Mouse (Mus musculus): ENCODE results near the gene Pde2a. TPM values are rescaled to one million over a fixed set of nuclear protein-coding genes. Genes with fewer than 3 reads are reported as not detected.
A peak's percentile ranks its signal among the peaks of the same experiment; 100 is the strongest.

Gene Pde2a
- polyA plus RNA-seq, 1 experiment: 49.3 TPM

- no peak overlapping the region for H3ac ChIP-seq (ENCODE audit: control insufficient read depth, insufficient read length)
Observed at GRCm38 (mm10) chr7:101459305-101459813, 37.9 kb downstream of the Pde2a start.

GRCm38 (mm10) chr7:101459923-101460607 is 38.6 kb downstream of the Pde2a start:
- Histone ChIP-seq H3ac (ENCODE audit: control insufficient read depth, insufficient read length) (no peak overlapping the region), H3K4me2 (ENCODE audit: low read depth) (no peak overlapping the region), H3K79me2 (ENCODE audit: control insufficient read depth, insufficient read depth) (no peaks in the 10 kb centered on the region), H3K4me3 (no peak overlapping the region), H3K36me3 (ENCODE audit: control insufficient read depth, insufficient read depth) (no peaks in the 10 kb centered on the region), H3K27me3 (ENCODE audit: control insufficient read depth, insufficient read depth, insufficient read length) (no peaks in the 10 kb centered on the region)
- TF ChIP-seq USF1 (IDR thresholded peaks at IDR 0.05; ENCODE audit: low read depth) (no peak), MYOD1 (IDR thresholded peaks at IDR 0.05; ENCODE audit: control insufficient read depth in 1 of 3, insufficient read length in 2 of 3, low read depth in 2 of 3) (peak in 2 of 3 experiments; percentile 86 to 91), TCF3 (IDR thresholded peaks at IDR 0.05; ENCODE audit: insufficient read length, low read depth) (peak; percentile 44), REST (IDR thresholded peaks at IDR 0.05; ENCODE audit: insufficient read depth, insufficient read length) (no peak), MYOG (IDR thresholded peaks at IDR 0.05; ENCODE audit: control insufficient read depth in 1 of 3, insufficient read depth in 1 of 3, insufficient read length in 2 of 3, low read depth in 2 of 3) (peak in 1 of 3 experiments; percentile 75)

More at GRCm38 (mm10) chr7:101459305-101459813, 37.9 kb downstream of the Pde2a start:
- Histone ChIP-seq H3K4me2 (ENCODE audit: low read depth) (no peak overlapping the region), H3K36me3 (ENCODE audit: control insufficient read depth, insufficient read depth) (no peaks in the 10 kb centered on the region), H3K27me3 (ENCODE audit: control insufficient read depth, insufficient read depth, insufficient read length) (no peaks in the 10 kb centered on the region), H3K4me3 (no peak overlapping the region), H3K79me2 (ENCODE audit: control insufficient read depth, insufficient read depth) (no peaks in the 10 kb centered on the region)
- no peak for TF ChIP-seq TCF3 (IDR thresholded peaks at IDR 0.05; ENCODE audit: insufficient read length, low read depth)
- no peak for TF ChIP-seq CEBPB (IDR thresholded peaks at IDR 0.05; ENCODE audit: insufficient read depth, poor library complexity, severe bottlenecking)
- no peak for TF ChIP-seq REST (IDR thresholded peaks at IDR 0.05; ENCODE audit: insufficient read depth, insufficient read length)
- TF ChIP-seq MAX (IDR thresholded peaks at IDR 0.05; ENCODE audit: low read depth): no peak
- no peak for TF ChIP-seq POLR2A (IDR thresholded peaks at IDR 0.05; ENCODE audit: insufficient read length, low read depth)
- no peak for TF ChIP-seq SRF (IDR thresholded peaks at IDR 0.05; ENCODE audit: control insufficient read depth, insufficient read length, low read depth)
- no peak for TF ChIP-seq POLR2AphosphoS2 (IDR thresholded peaks at IDR 0.05; ENCODE audit: insufficient read length, low read depth)
- TF ChIP-seq USF1 (IDR thresholded peaks at IDR 0.05; ENCODE audit: low read depth): no peak
- TF ChIP-seq E2F4 (IDR thresholded peaks at IDR 0.05; ENCODE audit: insufficient read depth): no peak
- TF ChIP-seq TCF12 (IDR thresholded peaks at IDR 0.05; ENCODE audit: insufficient read depth, poor library complexity, severe bottlenecking): no peak

- no peak overlapping the region for H3K4me3 ChIP-seq
- peak overlapping the region; percentile 37 for H3K4me2 ChIP-seq (ENCODE audit: low read depth)
- no peaks in the 10 kb centered on the region for H3K27me3 ChIP-seq (ENCODE audit: control insufficient read depth, insufficient read depth, insufficient read length)
- H3ac ChIP-seq (ENCODE audit: control insufficient read depth, insufficient read length): no peak overlapping the region
- no peaks in the 10 kb centered on the region for H3K36me3 ChIP-seq (ENCODE audit: control insufficient read depth, insufficient read depth)
- no peak for TF ChIP-seq MAX (IDR thresholded peaks at IDR 0.05; ENCODE audit: low read depth)
- peak; percentile 50 for TF ChIP-seq TCF12 (IDR thresholded peaks at IDR 0.05; ENCODE audit: insufficient read depth, poor library complexity, severe bottlenecking)
- no peak for TF ChIP-seq CEBPB (IDR thresholded peaks at IDR 0.05; ENCODE audit: insufficient read depth, poor library complexity, severe bottlenecking)
- no peak for TF ChIP-seq POLR2AphosphoS2 (IDR thresholded peaks at IDR 0.05; ENCODE audit: insufficient read length, low read depth)
- peak; percentile 76 to 84 (median 80) for TF ChIP-seq MYOG (IDR thresholded peaks at IDR 0.05; ENCODE audit: control insufficient read depth in 1 of 3, insufficient read depth in 1 of 3, insufficient read length in 2 of 3, low read depth in 2 of 3)
- TF ChIP-seq TCF3 (IDR thresholded peaks at IDR 0.05; ENCODE audit: insufficient read length, low read depth): peak; percentile 68
- TF ChIP-seq MYOD1 (IDR thresholded peaks at IDR 0.05; ENCODE audit: control insufficient read depth in 1 of 3, insufficient read length in 2 of 3, low read depth in 2 of 3): peak in 2 of 3 experiments; percentile 76 to 87
- TF ChIP-seq SRF (IDR thresholded peaks at IDR 0.05; ENCODE audit: control insufficient read depth, insufficient read length, low read depth): no peak
- H3K79me2 ChIP-seq (ENCODE audit: control insufficient read depth, insufficient read depth): no peaks in the 10 kb centered on the region
Observed at GRCm38 (mm10) chr7:101460608-101460957, 39.1 kb downstream of the Pde2a start.

GRCm38 (mm10) chr7:101461571-101461970 is 40.1 kb downstream of the Pde2a start:
- Histone ChIP-seq H3ac (ENCODE audit: control insufficient read depth, insufficient read length) (no peak overlapping the region), H3K36me3 (ENCODE audit: control insufficient read depth, insufficient read depth) (no peaks in the 10 kb centered on the region), H3K27me3 (ENCODE audit: control insufficient read depth, insufficient read depth, insufficient read length) (no peaks in the 10 kb centered on the region), H3K4me3 (no peak overlapping the region), H3K4me2 (ENCODE audit: low read depth) (peak overlapping the region; percentile 34), H3K79me2 (ENCODE audit: control insufficient read depth, insufficient read depth) (no peaks in the 10 kb centered on the region)
- TF ChIP-seq TCF3 (IDR thresholded peaks at IDR 0.05; ENCODE audit: insufficient read length, low read depth) (no peak), POLR2AphosphoS2 (IDR thresholded peaks at IDR 0.05; ENCODE audit: insufficient read length, low read depth) (no peak), POLR2A (IDR thresholded peaks at IDR 0.05; ENCODE audit: insufficient read length, low read depth) (no peak), E2F4 (IDR thresholded peaks at IDR 0.05; ENCODE audit: insufficient read depth) (no peak), USF1 (IDR thresholded peaks at IDR 0.05; ENCODE audit: low read depth) (no peak), CEBPB (IDR thresholded peaks at IDR 0.05; ENCODE audit: insufficient read depth, poor library complexity, severe bottlenecking) (no peak), TCF12 (IDR thresholded peaks at IDR 0.05; ENCODE audit: insufficient read depth, poor library complexity, severe bottlenecking) (no peak), SRF (IDR thresholded peaks at IDR 0.05; ENCODE audit: control insufficient read depth, insufficient read length, low read depth) (no peak), MAX (IDR thresholded peaks at IDR 0.05; ENCODE audit: low read depth) (no peak), REST (IDR thresholded peaks at IDR 0.05; ENCODE audit: insufficient read depth, insufficient read length) (no peak), MYOG (IDR thresholded peaks at IDR 0.05; ENCODE audit: control insufficient read depth in 1 of 3, insufficient read depth in 1 of 3, insufficient read length in 2 of 3, low read depth in 2 of 3) (no peak), MYOD1 (IDR thresholded peaks at IDR 0.05; ENCODE audit: control insufficient read depth in 1 of 3, insufficient read length in 2 of 3, low read depth in 2 of 3) (no peak)

Measured in myocyte (in vitro differentiated cells).